Mouse (Mus musculus) right cerebral cortex, postnatal 25 days (tissue): ENCODE data around the gene Mylk4.

ENCODE experiments used
- DNase-seq: peaks from one replicate; pipeline ENCODE4 v3.0.0; 2022

Mylk4 gene

DNA sequence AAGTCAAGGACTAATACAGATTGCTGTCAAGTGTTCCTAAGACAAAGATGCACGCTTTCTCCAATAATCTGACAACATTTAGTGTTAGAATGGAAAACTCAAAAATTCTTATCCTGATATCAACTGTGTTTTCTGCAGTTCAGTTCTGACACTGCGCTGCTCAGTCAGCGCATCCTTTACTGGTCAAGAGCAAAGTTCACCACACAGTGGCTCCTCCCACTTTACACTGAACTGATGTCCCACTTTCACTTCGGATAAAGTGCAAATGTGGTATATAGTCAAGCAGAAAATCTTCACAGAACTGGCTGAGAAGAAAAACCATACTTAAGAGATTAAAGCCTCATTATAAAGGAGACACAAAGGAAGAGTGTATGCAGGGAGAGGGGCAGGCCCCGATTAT is 11.4 kb upstream of the Mylk4 start:
- DNase-seq: no peak

DNA sequence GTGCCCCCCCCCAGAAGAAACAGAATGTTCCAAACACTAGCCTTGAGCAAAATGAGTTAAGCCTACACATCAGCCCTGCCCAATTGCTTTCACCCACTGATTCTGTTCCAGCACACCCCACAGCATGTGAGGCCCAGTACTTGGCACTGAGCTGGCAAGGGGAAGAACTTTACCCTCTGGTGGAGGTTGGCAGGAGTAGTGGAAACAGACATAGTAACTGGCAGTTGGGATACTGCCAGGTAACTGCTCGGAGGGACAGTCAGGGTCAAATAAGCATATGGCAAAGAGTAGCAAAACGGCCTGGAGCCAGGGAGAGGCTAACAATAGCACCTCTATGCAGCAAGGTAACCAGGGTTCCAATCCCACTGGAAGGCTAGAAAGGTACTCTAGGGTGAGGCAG is 10.9 kb upstream of the Mylk4 start:
- no peak for DNase-seq

DNA sequence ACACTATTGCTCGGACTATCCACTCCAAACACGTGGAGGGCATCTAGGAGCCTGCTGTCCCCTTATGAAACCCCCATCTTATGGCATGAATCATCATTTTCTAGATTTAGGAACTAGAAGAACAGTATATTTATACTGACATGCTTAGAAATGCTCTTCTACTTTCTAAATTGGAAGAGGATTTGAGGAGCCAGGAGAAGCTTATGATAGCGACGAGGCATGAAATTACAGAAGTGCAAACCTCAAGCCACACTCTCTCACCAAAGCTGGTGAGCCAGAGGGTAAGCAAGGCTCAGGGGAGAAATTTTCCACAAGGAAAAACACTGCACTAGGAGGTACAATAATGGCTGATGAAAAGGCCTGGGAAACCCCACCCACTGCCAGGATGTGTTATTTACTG is 6.0 kb upstream of the Mylk4 start:
- no peak for DNase-seq

DNA sequence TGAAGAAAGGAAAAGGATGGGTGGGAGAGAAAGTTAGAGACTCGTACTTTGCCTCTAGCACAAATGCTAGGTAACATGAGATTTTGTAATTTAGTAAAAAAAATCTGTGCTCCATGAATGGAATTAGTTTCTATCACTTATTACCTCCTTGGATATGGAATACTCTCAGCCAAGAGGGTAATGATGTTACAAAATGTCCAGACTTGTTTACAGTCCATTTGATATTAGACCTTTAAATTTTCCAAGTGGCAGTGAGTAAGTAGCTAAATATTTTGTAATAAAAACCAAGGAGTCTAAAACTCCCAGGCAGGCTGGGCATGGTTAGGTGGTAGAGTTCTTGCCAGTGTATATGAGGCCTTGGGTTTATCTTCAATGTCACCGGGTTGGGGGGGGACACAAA is 3.8 kb upstream of the Mylk4 start:
- no peak for DNase-seq

DNA sequence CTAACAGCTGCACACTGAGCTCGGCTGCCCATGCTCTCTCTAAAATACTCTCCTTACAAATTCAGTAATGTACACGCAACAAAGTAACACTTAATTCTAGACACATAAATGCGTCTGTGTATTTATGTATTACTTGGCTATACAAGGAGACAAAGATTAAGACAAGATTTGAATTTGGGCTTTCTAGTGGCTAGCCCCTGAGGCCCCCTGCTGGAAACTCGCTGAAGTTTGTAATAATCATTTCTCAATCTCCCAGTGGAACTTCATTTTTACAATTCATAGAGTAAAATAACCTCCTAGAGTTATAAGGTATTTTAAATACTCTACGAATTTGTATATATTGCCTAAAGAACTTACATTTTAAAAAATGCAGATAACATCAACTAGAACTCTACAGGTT is 699 bp downstream of the Mylk4 start:
- DNase-seq: no peak

DNA sequence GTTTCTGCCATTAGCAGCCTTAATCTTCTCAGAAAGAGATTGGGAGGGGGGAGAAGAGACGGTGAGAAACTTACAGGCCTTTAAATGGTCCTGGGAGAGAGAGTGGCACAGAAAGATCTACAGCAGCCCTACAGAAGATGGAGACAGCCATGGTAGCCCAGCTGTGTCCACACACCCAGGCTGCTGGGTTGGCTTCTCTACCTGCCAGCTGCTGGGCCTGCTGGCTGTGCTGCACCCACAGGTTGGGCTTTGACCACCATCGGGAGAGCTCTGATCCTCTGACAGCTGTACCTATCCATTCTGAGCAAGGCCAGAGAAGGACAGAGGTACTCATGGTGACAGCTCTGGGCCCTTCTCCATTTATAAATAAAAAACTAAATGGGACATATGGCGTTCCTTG is 4.9 kb downstream of the Mylk4 start:
- no peak for DNase-seq

DNA sequence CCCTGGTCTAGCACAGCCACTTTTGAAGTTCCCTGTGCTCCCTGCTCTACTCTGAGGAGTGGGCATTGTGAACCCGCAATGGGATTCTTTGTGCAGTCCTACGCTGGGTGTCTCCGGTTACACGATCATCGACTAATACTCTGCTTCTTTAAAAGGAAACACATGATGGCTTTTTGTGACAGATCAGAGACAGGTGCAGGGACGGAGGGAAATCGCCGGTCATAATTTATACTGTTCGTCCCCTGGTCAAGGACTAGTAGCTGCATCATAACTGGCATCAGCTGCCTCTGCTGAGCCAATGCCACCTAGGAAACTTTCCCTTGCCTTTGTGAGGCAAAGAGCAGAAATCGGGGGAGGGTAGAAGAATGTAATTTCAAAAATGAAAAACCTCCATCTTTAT is 7.4 kb downstream of the Mylk4 start:
- DNase-seq: no peak

DNA sequence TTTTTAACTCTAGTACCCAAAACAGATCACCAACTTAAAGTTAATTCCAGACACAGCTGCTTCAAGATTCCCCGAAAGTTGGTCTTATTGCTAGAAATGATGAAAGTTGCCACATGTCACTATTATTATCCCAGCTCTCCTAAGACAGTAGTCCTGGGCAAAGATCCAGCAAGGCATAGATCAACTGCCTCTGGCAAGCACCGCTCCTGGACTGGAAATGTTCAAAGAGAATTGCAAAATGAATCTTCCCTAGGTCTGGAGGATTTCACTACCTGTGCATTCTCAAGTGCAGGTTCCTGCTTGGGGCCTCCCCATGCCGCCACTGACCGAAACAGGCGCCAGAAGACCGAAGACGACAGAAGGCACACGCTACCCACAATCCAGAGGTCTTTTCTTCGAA is 7.9 kb downstream of the Mylk4 start:
- DNase-seq: no peak

DNA sequence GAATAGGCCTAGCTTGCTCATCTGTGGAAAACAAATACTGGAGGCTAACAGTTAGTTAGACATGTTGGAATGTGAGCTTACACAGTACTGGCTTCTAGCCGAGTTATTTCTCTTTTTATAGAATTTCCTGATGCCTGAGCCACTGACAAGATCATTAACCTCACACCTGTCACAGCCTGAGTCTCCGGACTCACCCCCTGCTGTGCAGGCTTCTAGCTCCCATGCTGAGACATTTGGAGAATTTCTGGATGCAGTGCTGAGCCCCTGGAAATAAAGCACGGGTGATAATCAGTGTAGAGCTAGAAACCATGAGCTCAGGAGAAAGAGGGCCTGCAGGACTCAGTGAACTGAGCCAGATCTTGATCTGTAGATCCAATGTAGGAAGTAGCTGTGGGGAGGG is 13.8 kb downstream of the Mylk4 start:
- no peak for DNase-seq

DNA sequence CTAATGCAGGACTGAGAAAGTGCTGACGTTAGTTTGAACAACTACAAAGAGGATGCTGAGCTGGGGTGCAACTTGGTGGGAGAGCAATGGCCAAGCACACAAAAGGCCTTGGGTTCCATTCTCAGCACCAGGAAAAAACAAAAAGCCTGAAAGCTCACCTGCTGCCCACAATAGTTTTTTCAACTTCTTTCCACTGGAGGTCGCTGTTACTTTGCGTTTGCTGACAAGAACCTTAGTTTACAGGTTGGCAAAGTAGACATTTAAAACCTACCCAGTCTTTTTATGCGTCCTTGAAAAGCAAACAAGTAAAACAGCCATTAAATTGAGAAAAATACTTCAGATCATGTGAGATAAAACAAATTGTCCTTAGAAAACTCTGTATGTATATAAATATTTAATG is 15.7 kb downstream of the Mylk4 start:
- no peak for DNase-seq

DNA sequence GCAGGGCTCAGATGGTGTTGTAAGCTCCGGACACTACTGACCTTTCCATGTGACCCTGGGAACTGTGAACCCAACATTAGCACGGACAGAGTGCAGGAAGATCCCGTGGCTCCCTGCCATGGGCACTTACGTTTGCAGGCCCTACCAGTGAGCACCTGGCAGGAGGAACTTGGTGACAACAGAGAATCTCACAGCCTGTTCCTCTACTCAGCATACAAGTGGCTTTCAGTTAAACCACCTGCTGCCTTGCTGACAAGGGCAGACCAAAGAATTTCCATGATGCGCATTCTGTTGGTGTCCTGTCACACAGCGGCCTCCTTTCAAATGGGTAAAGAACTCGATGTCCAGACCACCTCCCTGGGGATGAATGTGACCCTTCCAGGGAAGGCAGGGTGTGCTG is 19.3 kb downstream of the Mylk4 start:
- no peak for DNase-seq

DNA sequence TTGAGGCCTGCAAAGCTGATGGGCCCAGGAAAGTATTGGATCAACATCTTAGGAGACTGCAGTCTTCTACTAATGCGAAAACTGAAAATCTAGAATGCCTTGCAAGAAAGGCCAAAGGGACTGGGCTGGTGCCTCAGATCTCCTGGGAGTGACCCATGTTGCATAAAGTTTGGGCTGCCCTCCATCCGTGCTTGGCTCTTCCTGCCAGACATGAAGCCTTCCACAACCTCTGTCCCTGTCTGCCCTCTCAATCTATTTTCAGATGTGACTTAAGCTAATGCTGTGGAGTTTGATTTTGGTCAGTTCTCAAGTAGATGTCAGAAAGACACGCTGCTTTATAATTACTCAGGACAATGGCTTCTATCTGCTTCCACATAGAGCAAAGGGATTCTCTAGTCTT is 20.6 kb downstream of the Mylk4 start:
- no peak for DNase-seq

DNA sequence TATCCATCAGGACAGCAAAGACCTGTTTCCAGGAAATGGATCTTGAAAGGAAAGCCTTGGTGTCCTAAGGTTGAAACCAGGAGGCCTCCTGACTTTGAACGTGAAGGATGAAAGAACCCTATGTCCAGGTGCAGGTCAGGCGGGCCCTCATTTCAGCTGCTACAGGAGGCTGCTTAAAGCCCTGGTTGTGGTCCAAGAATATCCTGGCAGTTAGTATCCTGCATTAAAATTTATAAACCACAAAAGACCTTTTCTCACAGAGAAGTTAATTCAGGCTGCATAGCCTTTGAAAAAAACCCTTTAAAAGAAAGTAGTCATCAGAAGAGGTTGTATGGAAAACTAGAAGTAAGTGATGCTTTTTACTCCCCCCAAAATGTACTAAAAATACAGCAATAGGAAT is 23.0 kb downstream of the Mylk4 start:
- DNase-seq: no peak

DNA sequence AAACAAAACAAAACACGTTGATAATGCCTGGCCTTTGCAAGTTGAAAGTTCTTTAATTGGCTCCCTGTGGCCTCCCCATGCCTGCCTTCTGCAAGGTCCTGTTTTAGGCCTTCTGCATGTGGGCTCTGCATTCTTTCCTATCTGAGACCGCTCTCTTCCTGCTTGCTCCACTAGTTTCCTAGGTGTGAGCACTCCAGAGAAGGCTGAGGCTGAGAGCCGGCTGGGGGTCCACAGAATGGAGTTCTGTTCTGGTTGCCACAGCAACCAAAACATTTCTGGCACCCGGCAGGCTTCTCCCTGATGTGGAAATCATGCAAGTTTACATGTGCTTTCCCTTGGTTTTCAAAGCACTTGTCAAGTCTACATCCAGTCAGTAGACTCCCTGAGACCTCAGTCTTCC is 24.7 kb downstream of the Mylk4 start:
- DNase-seq: no peak

DNA sequence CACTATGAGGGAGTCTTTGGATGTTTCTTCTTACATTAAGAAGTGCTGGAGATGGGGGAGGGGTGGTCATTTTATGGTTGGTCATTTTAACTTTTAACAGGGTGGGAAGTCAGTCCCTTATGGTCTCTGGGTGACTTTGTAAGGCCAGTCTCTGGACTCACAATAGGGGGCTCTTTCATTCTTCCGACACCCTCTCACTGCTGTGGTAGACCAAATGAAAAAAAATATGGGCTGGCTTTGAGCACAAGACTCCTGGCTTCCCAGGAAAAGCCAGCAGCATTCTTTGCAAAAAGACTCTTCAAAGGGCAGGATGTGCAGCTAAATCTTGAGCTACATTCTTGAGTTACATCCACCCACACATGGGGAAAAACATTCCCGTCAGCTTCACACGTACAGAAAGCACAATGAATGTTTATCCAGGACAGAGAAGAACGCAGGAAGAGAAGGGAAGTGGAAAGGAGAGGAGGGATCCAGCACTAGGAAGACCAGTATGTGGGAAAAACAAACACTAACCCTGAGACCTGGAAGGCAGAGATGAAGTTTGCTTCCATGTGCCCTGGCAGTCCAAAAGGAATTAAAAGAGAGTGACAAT is 31.6 kb downstream of the Mylk4 start:
- DNase-seq: no peak

DNA sequence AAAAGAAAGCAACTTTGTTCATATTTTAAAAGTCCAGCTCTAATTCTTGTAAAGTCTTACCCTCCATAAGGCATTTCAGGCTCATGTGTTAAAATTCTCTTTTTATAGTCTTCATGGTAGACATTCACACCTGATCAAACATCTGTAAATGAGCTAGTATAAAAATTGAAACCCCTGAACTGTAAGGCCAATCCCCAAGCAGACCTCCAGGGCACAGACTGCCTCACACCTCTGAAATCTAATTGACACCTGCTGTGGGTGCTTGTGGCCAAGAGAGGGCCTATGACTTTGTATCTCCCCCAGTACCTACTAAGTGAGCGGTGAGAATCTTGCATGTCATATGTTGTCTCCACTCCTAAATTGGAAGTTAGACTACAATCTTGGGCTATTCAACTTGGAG is 33.2 kb downstream of the Mylk4 start:
- DNase-seq: no peak

DNA sequence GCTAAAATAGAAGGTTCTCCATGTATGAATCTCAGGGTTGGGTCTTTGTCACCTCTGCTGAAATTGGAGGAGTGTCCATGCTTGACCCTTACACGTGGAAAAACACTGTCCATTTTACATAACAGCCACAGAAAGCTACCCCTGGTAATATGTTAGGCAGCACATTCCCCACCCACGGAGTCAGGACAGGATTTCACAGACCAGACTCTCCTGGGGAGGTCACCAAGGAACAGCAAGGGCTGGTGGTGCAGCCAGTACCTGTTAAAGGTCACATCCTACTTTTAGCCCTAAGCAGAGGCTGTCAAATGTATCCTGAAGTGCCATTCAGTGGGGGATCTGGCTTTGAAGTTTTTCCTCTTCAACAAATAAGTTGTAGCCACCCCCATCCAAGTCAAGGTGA is 35.3 kb downstream of the Mylk4 start:
- DNase-seq: no peak

DNA sequence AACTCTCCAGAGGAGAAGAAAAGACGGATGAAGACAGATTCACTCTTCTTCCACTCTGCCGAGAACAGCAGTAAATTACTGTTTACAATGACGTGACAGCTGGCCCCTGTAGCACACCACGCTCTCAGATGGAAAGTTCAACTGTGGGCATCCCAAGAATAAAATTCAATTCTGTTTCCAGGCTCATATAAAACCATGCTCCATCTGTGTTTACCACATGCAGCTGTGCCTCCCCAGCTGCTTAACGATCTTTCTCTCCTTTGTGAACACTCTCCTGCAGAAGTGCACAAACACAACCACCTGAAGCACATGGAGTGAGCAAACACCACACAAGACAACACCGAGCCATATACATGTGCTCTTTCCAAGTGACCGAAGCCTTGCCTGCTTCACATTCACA is 42.6 kb downstream of the Mylk4 start:
- no peak for DNase-seq

DNA sequence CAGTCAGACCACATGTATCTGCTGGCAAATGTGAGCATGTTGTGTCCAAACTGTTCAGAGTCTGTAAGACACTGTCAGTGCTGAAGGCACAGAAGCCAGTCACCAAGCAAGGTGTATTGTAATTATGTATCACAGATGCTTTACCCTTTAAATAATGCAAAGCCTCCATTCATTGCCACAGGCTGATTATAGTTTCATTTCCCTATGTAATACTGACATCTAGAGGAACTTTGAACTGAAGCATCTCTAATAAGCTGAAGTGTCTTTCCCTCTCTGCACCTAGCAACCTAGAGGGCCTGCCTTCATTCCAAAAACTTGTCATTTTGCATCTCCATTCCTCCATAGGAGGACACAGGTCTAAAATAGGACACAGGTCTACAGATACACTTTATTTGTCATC is 52.5 kb downstream of the Mylk4 start:
- no peak for DNase-seq

DNA sequence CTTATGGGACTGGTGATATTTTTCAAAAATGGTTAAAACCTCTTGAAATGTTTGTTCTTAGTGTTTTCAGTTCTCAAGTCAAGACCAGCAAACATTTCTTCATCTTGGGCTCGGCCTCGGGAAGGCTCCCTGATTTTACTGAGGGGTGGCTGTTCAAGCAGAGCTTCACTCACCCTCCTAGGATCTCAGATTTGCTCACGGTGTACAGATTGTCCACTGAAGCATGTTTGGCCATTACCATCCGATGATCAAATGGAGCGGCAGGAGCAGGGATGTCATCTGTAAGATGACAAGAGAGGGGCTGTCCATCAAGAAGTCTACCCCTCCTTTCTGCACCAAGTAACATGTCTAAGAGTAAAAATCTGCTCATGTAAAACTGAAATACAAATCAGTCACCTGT is 59.1 kb downstream of the Mylk4 start:
- no peak for DNase-seq

DNA sequence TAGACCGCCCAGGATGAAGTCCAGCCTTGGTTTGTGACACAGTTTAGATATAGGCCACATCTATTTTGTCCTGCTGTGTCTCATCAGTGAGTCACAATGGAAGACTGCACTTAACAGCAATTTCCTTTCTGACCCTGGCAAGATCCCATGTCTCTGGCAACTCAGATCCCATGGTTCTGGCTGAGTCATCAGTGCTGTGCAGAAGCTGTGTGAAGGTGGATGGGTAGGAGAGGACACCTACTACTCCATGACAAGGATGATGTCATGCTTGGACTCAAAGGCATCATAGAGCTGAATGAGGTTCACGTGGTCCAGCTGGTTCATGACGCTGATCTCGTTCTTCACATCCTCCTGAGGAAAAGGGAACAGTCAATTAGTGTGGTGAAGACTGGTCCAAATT is 62.0 kb downstream of the Mylk4 start:
- no peak for DNase-seq

DNA sequence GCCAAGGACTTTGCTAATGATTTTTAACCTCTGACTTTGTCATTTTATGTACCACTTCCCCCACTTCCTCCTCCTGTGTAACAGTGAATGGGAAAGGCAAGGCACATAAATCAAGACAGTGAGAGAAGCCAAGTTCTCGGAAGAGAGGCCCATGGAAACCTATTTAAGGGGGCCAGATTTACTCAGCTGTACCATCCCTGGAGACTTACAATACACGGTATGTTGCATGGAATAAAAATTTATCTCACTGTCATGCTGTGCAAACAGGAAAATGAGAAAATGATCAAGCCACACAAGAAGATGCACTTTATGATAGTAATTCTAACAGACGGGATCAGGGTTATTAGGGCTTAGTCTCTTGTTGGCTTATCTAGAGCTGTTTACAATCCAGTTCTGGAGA is 64.5 kb downstream of the Mylk4 start:
- DNase-seq: no peak

DNA sequence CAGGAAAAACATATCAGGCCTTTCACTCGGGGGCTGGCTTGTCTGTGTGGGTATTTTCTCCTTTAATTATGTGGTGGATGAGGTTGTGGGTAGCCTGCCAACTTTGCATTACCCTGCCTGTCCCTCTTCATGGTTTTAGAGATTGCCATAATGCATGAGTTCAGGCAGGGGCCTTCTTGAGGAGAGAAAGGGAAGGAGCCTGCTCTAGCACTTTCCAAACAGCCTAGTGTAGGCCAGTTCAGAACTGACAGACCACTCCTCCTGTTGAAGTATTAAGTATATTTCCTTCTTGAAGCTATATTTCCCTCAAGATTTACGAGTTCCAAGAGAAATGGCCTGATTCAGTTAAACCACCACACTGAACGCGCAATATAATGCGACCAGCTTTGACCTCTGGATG is 66.0 kb downstream of the Mylk4 start:
- DNase-seq: no peak

DNA sequence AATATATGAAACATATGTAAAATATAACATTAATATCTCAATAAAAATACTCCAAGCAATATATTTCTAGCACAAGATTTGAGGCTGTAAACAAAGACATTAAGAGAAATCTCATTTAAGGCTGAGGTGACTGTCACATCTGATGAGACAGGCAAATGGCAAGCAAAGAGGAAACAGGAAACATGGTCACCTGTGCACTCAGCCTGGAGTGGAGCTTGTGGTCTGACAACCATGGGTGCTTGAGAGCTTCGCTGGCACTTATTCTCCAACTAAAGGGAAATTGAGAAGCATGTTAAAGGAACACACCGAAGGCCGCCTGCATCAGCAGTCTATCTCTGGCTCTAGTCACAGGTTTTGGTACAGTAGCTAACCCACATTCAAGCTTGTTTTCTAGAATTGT is 71.2 kb downstream of the Mylk4 start:
- DNase-seq: no peak

DNA sequence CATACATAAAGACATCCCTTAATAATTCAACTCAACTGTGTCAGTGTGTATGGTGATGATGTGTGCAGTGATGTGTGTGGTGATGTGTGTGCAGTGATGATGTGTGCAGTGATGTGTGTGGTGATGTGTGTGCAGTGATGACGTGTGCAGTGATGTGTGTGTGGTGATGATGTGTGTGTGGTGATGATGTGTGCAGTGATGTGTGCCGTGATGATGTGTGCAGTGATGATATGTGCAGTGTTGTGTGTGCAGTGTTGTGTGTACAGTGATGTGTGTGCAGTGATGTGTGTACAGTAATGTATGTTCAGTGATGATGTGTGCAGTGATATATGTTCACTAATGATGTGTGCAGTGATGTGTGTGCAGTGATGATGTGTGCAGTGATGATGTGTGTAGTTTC is 75.9 kb downstream of the Mylk4 start:
- DNase-seq: no peak

DNA sequence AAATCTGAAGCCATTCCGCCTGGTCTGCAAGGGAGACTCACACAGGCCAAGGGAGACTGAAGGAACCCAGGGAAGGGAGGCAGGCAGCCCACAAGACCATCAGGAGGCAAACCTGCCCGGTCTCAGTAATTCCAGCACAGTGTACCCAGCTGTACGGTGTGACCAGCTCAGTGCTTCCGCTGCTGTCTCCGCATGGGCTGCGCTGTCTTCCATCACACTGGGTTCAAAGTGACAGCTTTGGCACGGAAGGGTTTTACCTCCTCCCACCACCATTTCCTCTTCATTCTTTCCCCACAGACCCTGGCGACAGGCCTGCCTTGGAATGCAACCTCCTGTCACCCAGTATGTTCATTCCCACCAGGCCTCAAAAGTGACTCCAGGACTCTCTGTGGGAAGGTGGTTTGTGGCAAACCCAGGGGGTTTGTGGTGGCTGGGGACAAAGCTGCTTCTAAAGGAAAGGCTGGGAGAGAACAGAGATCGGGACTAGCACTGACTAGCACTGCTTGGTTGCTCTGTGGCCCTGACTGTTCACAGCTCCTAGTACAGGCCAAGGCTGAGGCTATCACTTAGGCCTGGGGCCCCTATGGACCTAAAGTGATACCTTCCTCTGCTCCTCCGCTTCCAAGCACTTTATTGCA is 77.0 kb downstream of the Mylk4 start:
- no peak for DNase-seq
